Mouse (Mus musculus) left cerebral cortex, postnatal 36 days (tissue): ENCODE measurements around the gene Hspb6. TPM values are rescaled to one million over a fixed set of nuclear protein-coding genes. Genes with fewer than 3 reads are reported as not detected.

Source experiments
- DNase-seq, 2 experiments: peaks; one replicate each; pipeline ENCODE4 v3.0.0; 2021 to 2022; ENCODE audit warnings: low spot score in 2 of 2, mixed read lengths in 1 of 2
- intact Hi-C: fragments of 180-260 bp; cut with DNase I; formaldehyde crosslinking; loops from one replicate; pipeline ENCODE4 v1.15.1; 2025
- total RNA-seq, 2 experiments: library from RNA; stranded (reverse); gene quantifications; 2 replicates each; pipeline ENCODE4 v1.2.3; 2021

Gene Hspb6
- total RNA-seq, 2 experiments from 2014 or later: 4.2 to 5.1 TPM

- no peak for DNase-seq
- intact Hi-C loops: no loop called here
These were observed 28.0 kb downstream of the Hspb6 start for GRCm38 (mm10) chr7:30579950-30580349.

- intact Hi-C loops: no loop called here
- DNase-seq: no peak
These were observed 29.6 kb downstream of the Hspb6 start for GRCm38 (mm10) chr7:30581547-30581946.

- intact Hi-C loops: no loop called here
- no peak for DNase-seq
These were observed 32.4 kb downstream of the Hspb6 start for GRCm38 (mm10) chr7:30584339-30584738.

- no peak for DNase-seq
- intact Hi-C loops: no loop called here
These were observed 33.2 kb downstream of the Hspb6 start for GRCm38 (mm10) chr7:30585170-30585569.

- intact Hi-C loops: no loop called here
- DNase-seq: no peak
These were observed 34.6 kb downstream of the Hspb6 start for GRCm38 (mm10) chr7:30586455-30587020.

GRCm38 (mm10) chr7:30587842-30588667, 36.1 kb downstream of the Hspb6 start:
- DNase-seq: peak in 1 of 2 experiments; percentile 64
- intact Hi-C loops: loop anchor here (2.0 kb wide), 1 partner anchor 25 kb away; the partner anchor contains the start of genes Gm49396, Psenen and U2af1l4

- intact Hi-C loops: loop anchor here (1.0 to 2.0 kb wide), 2 partner anchors 24 to 26 kb away; partner anchors contain the start of genes Gm49396, Psenen and U2af1l4
These were observed 36.9 kb downstream of the Hspb6 start, which contains the start of gene Kmt2b for GRCm38 (mm10) chr7:30588676-30589434. Gene Kmt2b (minus strand): TSS chr7:30588726.

GRCm38 (mm10) chr7:30589435-30590301, 37.7 kb downstream of the Hspb6 start:
- intact Hi-C loops: loop anchor here (1.0 to 2.0 kb wide), 2 partner anchors 24 to 27 kb away; partner anchors contain the start of genes Gm49396, Psenen and U2af1l4
- DNase-seq: peak in 1 of 2 experiments; percentile 78

More at GRCm38 (mm10) chr7:30588676-30589434, 36.9 kb downstream of the Hspb6 start, which contains the start of gene Kmt2b:
- DNase-seq: peak; percentile 98

- intact Hi-C loops: no loop called here
- no peak for DNase-seq
These were observed 39.1 kb downstream of the Hspb6 start for GRCm38 (mm10) chr7:30590927-30591604.

GRCm38 (mm10) chr7:30591605-30591951, 39.6 kb downstream of the Hspb6 start:
- intact Hi-C loops: no loop called here
- no peak for DNase-seq

- DNase-seq: no peak
- intact Hi-C loops: no loop called here
These were observed 40.9 kb downstream of the Hspb6 start for GRCm38 (mm10) chr7:30592772-30593423.

GRCm38 (mm10) chr7:30593579-30594509, 41.9 kb downstream of the Hspb6 start:
- DNase-seq: no peak
- intact Hi-C loops: no loop called here

- intact Hi-C loops: no loop called here
- no peak for DNase-seq
These were observed 42.6 kb downstream of the Hspb6 start for GRCm38 (mm10) chr7:30594510-30595024.

GRCm38 (mm10) chr7:30596093-30596492, 44.1 kb downstream of the Hspb6 start:
- intact Hi-C loops: no loop called here
- no peak for DNase-seq

- DNase-seq: no peak
- intact Hi-C loops: no loop called here
These were observed 44.8 kb downstream of the Hspb6 start for GRCm38 (mm10) chr7:30596811-30597210.

GRCm38 (mm10) chr7:30598786-30599185, 46.8 kb downstream of the Hspb6 start, which contains the start of gene Zbtb32:
Gene Zbtb32 (minus strand): TSS chr7:30598909.
- intact Hi-C loops: no loop called here
- DNase-seq: no peak

GRCm38 (mm10) chr7:30599933-30600353, 48.0 kb downstream of the Hspb6 start:
- intact Hi-C loops: no loop called here

More at GRCm38 (mm10) chr7:30599933-30600353, 48.0 kb downstream of the Hspb6 start:
- DNase-seq: peak; percentile 87
